Mouse (Mus musculus) thymus, adult 2 months (tissue): ENCODE results near the gene Nkx3-2.

ENCODE experiments used
- CTCF ChIP-seq: fragments of 200-500 bp; IDR thresholded peaks from 2 replicates; pipeline ENCODE4 v1.5.1; 2012; ENCODE audit warnings: mild to moderate bottlenecking, control low read depth, low read length, moderate library complexity, borderline replicate concordance; ENCODE audit not compliant: control insufficient read depth, poor library complexity, insufficient read depth; ENCODE audit errors: extremely low read depth
- POLR2A ChIP-seq: fragments of 200-500 bp; IDR thresholded peaks from 2 replicates; pipeline ENCODE4 v1.6.1; 2012; ENCODE audit warnings: mild to moderate bottlenecking, low read length, control low read depth, moderate library complexity; ENCODE audit not compliant: control insufficient read depth, poor library complexity, insufficient read depth; ENCODE audit errors: extremely low read depth

- TF ChIP-seq CTCF (no peak), POLR2A (no peak)
Measured at GRCm38 (mm10) chr5:41762141-41762946, 2.0 kb downstream of the Nkx3-2 start.
